Mouse (Mus musculus): ENCODE data around the gene Tpsab1.

DNA sequence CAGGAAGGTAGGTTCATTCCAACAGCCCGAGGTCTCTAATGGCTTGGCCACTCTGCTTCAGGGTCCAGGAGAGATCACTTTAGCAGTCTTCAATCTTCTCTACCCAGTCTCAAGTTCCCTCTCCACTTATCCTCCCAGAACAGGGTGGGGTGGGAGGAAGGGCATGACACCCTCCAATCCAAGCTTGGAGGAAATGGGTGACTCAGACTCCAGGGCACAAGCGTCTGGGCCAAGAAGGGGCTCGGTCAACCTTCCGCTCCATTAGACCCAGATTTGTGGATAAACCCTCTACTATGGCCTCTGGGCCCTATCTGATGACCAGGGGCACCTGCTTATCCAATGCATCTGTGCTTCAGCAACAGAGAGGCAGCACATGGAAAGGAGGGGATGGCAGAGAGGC is at the start of gene Tpsab1:
- TF ChIP-seq ZNF384 (IDR thresholded peaks at IDR 0.05; ENCODE audit: low read depth, low read length) = no peak
- no peak for TF ChIP-seq CHD2 (IDR thresholded peaks at IDR 0.05; ENCODE audit: low read depth, low read length)

All from ES-E14 (cell line).